Mouse (Mus musculus): Measurements from ENCODE around the gene Vmn1r198. TPM values are rescaled to one million over a fixed set of nuclear protein-coding genes. Genes with fewer than 3 reads are reported as not detected.

Gene Vmn1r198
- total RNA-seq (2023) = not detected

GRCm38 (mm10) chr13:22350064-22350463 lies at the start of gene Vmn1r198:
Gene Vmn1r198, plus strand, starts transcription at chr13:22350364.

GRCm38 (mm10) chr13:22324289-22324688 lies 25.9 kb upstream of the Vmn1r198 start, which contains the start of gene Vmn1r197:
Gene Vmn1r197, plus strand, starts transcription at chr13:22324589.

GRCm38 (mm10) chr13:22379518-22379917 lies 29.4 kb downstream of the Vmn1r198 start, which contains the start of gene Vmn1r199:
Gene Vmn1r199, plus strand, starts transcription at chr13:22379818.

GRCm38 (mm10) chr13:22390073-22390472 lies 39.9 kb downstream of the Vmn1r198 start, which contains the start of gene Vmn1r200:
Gene Vmn1r200, plus strand, starts transcription at chr13:22390373.

Other genes starting within 250 kb of the Vmn1r198 start
- gene Vmn1r189, start 244.5 kb upstream of the Vmn1r198 start, total RNA-seq (2023) = not detected
- gene Vmn1r191, start 166.4 kb upstream of the Vmn1r198 start, total RNA-seq (2023) = not detected
- gene Vmn1r192, start 159.2 kb upstream of the Vmn1r198 start, total RNA-seq (2023) = not detected
- gene Vmn1r193, start 127.2 kb upstream of the Vmn1r198 start, total RNA-seq (2023) = not detected
- gene Vmn1r194, start 106.1 kb upstream of the Vmn1r198 start, total RNA-seq (2023) = not detected
- gene Vmn1r195, start 79.8 kb upstream of the Vmn1r198 start, total RNA-seq (2023) = not detected
- not detected for gene Vmn1r196, start 60.4 kb upstream of the Vmn1r198 start, total RNA-seq (2023)
- not detected for gene Vmn1r197, start 25.8 kb upstream of the Vmn1r198 start, total RNA-seq (2023)
- not detected for gene Vmn1r199, start 29.5 kb downstream of the Vmn1r198 start, total RNA-seq (2023)
- gene Vmn1r200, start 40.0 kb downstream of the Vmn1r198 start, total RNA-seq (2023) = not detected
- gene Vmn1r201, start 121.6 kb downstream of the Vmn1r198 start, total RNA-seq (2023) = not detected
- gene Vmn1r202, start 155.0 kb downstream of the Vmn1r198 start, total RNA-seq (2023) = not detected
- not detected for gene Vmn1r203, start 167.8 kb downstream of the Vmn1r198 start, total RNA-seq (2023)
- not detected for gene Vmn1r204, start 202.8 kb downstream of the Vmn1r198 start, total RNA-seq (2023)
- not detected for gene Vmn1r205, start 242.6 kb downstream of the Vmn1r198 start, total RNA-seq (2023)